Mouse (Mus musculus) intestine, postnatal 0 days (tissue): ENCODE data around the gene Cpn1. TPM values are rescaled to one million over a fixed set of nuclear protein-coding genes. Genes with fewer than 3 reads are reported as not detected.

Experiments used
- ATAC-seq: fragments of 200-750 bp; cut with Nextera tagmentation; 2 replicates; pipeline ENCODE4 v1.8.0; 2017; ENCODE audit warnings: mild to moderate bottlenecking, moderate TSS enrichment, moderate library complexity
- H3K27ac ChIP-seq: fragments of 300-500 bp; sonication (generic); 2 replicates; pipeline ENCODE4 v1.5.1; 2014; ENCODE audit warnings: mild to moderate bottlenecking, low read depth, low read length, moderate library complexity
- H3K27me3 ChIP-seq: fragments of 300-500 bp; sonication (generic); replicated peaks from 2 replicates; pipeline ENCODE4 v1.6.1; 2014; ENCODE audit warnings: low read length, mixed read lengths; ENCODE audit not compliant: control insufficient read depth, insufficient read depth
- H3K36me3 ChIP-seq: fragments of 300-500 bp; sonication (generic); 2 replicates; pipeline ENCODE4 v1.6.1; 2014; ENCODE audit warnings: mild to moderate bottlenecking, moderate library complexity; ENCODE audit not compliant: control insufficient read depth, insufficient read depth
- H3K4me1 ChIP-seq: fragments of 300-500 bp; sonication (generic); replicated peaks from 2 replicates; pipeline ENCODE4 v1.6.1; 2014; ENCODE audit warnings: antibody characterized with exemption, low read length, mixed read lengths; ENCODE audit not compliant: control insufficient read depth, insufficient read depth
- H3K4me2 ChIP-seq: fragments of 300-500 bp; sonication (generic); replicated peaks from 2 replicates; pipeline ENCODE4 v1.6.1; 2014; ENCODE audit warnings: low read depth, mild to moderate bottlenecking, moderate library complexity
- H3K4me3 ChIP-seq: fragments of 300-500 bp; sonication (generic); 2 replicates; pipeline ENCODE4 v1.5.1; 2014; ENCODE audit warnings: low read depth, low read length
- H3K9ac ChIP-seq: fragments of 300-500 bp; sonication (generic); 2 replicates; pipeline ENCODE4 v1.6.1; 2014; ENCODE audit warnings: mild to moderate bottlenecking, low read depth, low read length
- H3K9me3 ChIP-seq: fragments of 300-500 bp; sonication (generic); 2 replicates; pipeline ENCODE4 v1.6.1; 2016; ENCODE audit warnings: mixed run types; ENCODE audit not compliant: control insufficient read depth
- CTCF ChIP-seq: sonication (generic); IDR thresholded peaks from 2 replicates; pipeline ENCODE4 v1.5.1; 2016; ENCODE audit warnings: low read depth, mild to moderate bottlenecking, control low read depth, antibody characterized with exemption, moderate library complexity
- WGBS: fragments of 180-500 bp; shearing (Covaris S2); extraction: QIAGEN DNeasy Blood & Tissue Kit; methylation state at CpG from one replicate; pipeline ENCODE4 v1.1.7; 2014; 5-methylcytosine and 5-hydroxymethylcytosine counted together
- polyA plus RNA-seq: library from polyadenylated mRNA; unstranded; fragments of >200 nt; fragmentation: Nextera tagmentation; extraction: Ambion mirVana; gene quantifications from 2 replicates; pipeline ENCODE4 v1.2.1, GENCODE M21; 2015

Gene Cpn1
- polyA plus RNA-seq, 1 experiment from 2014 or later, result 14.3 TPM

DNA sequence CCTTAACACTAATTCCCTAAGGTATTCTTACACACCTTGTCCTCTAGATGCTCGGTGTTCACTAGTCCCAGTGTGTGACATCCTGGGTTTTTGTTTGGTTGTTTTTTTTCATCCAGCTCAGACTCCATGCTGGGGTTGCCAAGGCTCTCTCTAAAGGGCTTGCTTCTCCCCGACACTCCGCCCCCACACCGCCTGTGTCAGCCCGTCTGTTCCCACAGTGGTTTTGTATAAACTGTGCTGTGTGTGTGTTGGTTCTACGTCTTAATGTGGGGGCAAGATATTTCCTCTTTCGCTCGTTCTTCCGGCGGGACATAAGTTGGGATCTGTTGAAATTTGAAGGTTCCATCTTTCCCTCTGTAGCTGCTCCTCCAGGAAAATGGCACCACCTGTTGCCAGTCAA, 11.7 kb upstream of the Cpn1 start:
- 80% methylated on average over 10 of the region's 10 CpGs for WGBS
- no peak for ATAC-seq
- TF ChIP-seq CTCF, result no peak

DNA sequence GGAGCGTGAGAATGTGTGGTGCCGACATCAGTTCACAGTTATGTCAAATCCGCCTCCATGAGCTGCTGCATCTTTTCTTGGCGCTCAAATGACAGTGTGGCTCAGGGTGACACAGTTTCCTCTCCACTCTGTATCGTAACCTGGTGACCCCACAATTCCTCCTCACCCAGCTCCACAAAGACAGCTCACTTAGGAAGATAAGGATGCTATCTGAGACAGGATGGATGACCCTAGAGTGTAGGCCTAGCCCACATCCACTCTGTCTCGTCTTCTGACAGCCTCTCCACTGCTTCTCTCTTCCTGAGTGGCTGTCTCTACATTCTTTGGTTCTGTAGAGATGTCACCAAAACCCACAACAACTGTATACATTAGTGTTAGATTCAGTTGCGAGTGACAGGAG, 9.1 kb upstream of the Cpn1 start:
- no peak overlapping the region for H3K9ac ChIP-seq
- no peak for ATAC-seq
- H3K9me3 ChIP-seq, result no peaks in the 10 kb centered on the region
- no peak overlapping the region for H3K4me3 ChIP-seq
- H3K36me3 ChIP-seq, result no peaks in the 10 kb centered on the region
- 79% methylated on average over 7 of the region's 7 CpGs for WGBS
- no peak overlapping the region for H3K27ac ChIP-seq
- TF ChIP-seq CTCF, result no peak
- 0 out of 2 replicates have a peak, but pooled peaks cover 4% of the 10 kb centered on the region for H3K4me1 ChIP-seq
- H3K27me3 ChIP-seq, result no peaks in the 10 kb centered on the region
- H3K4me2 ChIP-seq, result no peak overlapping the region

More for the DNA sequence above, 11.7 kb upstream of the Cpn1 start:
- Histone ChIP-seq H3K4me1 (0 out of 2 replicates have a peak, but pooled peaks cover 4% of the 10 kb centered on the region), H3K4me3 (no peak overlapping the region), H3K9me3 (no peaks in the 10 kb centered on the region), H3K36me3 (no peaks in the 10 kb centered on the region), H3K4me2 (no peak overlapping the region), H3K9ac (no peak overlapping the region), H3K27me3 (no peaks in the 10 kb centered on the region), H3K27ac (no peak overlapping the region)

DNA sequence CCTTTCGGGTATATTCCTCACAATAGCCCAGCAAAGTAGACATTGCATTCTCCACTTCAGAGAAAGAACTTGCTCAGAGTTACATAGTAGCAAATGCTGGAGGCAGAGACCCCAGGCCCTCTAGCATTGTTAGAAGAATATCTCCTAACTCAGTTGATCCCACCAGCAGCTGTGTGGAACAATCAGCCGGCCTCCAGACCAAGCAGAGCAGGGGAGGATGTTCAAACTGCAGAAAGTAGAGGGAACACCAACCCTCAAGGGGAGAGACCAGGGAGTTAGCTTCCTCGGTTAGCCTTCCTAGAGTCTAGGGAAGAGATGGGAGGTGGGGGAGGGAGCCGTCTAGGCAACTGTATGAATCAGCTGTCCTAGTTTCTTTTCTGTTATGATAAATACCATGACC, 6.1 kb upstream of the Cpn1 start:
- H3K4me2 ChIP-seq, result no peak overlapping the region
- H3K36me3 ChIP-seq, result no peaks in the 10 kb centered on the region
- WGBS, result 62% methylated on average over 4 of the region's 4 CpGs
- no peak overlapping the region for H3K9ac ChIP-seq
- H3K27me3 ChIP-seq, result no peaks in the 10 kb centered on the region
- no peak for TF ChIP-seq CTCF
- H3K9me3 ChIP-seq, result no peaks in the 10 kb centered on the region
- H3K27ac ChIP-seq, result no peak overlapping the region
- no peak for ATAC-seq
- H3K4me3 ChIP-seq, result no peak overlapping the region
- H3K4me1 ChIP-seq, result no peaks in the 10 kb centered on the region

DNA sequence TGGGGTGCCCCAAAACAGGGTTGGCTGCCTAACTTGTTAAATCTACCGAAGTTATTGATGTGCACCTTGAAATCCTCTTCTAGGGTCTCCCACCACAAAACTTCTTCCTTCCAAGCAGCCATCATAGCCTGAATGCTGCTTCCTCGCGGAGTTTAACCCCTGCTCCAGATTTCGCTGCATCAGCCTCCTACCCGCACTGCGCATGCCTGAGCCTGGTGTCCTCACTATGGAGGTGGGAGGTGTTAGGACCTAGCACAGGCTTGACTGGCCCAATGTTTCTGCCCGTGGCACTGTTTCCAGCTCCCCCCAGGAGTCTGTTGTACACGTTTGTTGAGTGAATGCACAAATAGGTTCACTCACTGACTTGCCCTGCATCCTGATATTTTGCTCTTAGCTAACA, 4.0 kb upstream of the Cpn1 start:
- Histone ChIP-seq H3K27ac (no peak overlapping the region), H3K9ac (no peak overlapping the region), H3K36me3 (no peaks in the 10 kb centered on the region), H3K4me2 (no peak overlapping the region), H3K9me3 (no peaks in the 10 kb centered on the region), H3K27me3 (no peaks in the 10 kb centered on the region), H3K4me1 (no peaks in the 10 kb centered on the region), H3K4me3 (no peak overlapping the region)
- no peak for ATAC-seq
- no peak for TF ChIP-seq CTCF
- WGBS, result 78% methylated on average over 8 of the region's 8 CpGs

DNA sequence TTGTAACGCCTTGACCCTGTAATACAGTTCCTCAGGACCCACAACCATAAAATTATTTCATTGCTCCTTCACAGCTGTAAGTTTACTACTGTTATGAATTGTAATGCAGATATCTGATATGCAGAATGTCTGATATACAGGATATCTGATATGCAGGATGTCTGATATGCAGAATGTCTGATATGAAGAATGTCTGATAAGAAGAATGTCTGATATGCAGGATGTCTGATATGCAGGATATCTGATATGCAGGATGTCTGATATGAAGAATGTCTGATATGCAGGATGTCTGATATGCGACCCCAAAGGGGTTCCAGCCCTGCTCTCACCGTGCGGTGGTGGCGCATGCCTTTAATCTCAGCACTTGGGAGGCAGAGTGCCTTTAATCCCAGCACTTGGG, 4.4 kb downstream of the Cpn1 start:
- Histone ChIP-seq H3K36me3 (no peaks in the 10 kb centered on the region), H3K27me3 (no peaks in the 10 kb centered on the region), H3K27ac (no peak overlapping the region), H3K4me1 (no peaks in the 10 kb centered on the region), H3K4me2 (no peak overlapping the region), H3K9ac (no peak overlapping the region), H3K9me3 (no peaks in the 10 kb centered on the region), H3K4me3 (no peak overlapping the region)
- ATAC-seq, result no peak
- 71% methylated on average over 5 of the region's 5 CpGs for WGBS
- TF ChIP-seq CTCF, result no peak

DNA sequence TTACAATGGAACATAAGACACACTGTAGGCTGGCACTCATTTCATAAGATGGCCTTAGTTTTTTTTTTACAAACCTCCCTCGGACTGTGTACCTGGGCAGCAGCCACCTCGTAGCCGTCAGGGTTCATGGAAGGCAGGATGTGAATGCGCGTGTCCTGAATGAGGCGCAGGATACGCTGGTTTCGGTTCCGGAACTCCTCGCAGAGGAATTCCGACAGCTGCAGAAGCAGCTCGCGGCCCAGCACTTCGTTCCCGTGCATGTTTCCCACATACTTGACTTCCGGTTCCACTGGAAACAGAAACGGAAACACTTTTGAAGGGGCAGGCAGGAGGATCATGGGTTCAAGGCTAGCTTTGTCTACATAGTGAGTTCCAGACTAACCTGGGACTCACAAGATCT, 5.6 kb downstream of the Cpn1 start:
- no peak for ATAC-seq
- no peak overlapping the region for H3K4me3 ChIP-seq
- no peaks in the 10 kb centered on the region for H3K4me1 ChIP-seq
- H3K36me3 ChIP-seq, result no peaks in the 10 kb centered on the region
- no peak for TF ChIP-seq CTCF
- H3K9ac ChIP-seq, result no peak overlapping the region
- no peak overlapping the region for H3K27ac ChIP-seq
- WGBS, result 91% methylated on average over 17 of the region's 17 CpGs
- no peaks in the 10 kb centered on the region for H3K27me3 ChIP-seq
- no peaks in the 10 kb centered on the region for H3K9me3 ChIP-seq
- H3K4me2 ChIP-seq, result no peak overlapping the region

DNA sequence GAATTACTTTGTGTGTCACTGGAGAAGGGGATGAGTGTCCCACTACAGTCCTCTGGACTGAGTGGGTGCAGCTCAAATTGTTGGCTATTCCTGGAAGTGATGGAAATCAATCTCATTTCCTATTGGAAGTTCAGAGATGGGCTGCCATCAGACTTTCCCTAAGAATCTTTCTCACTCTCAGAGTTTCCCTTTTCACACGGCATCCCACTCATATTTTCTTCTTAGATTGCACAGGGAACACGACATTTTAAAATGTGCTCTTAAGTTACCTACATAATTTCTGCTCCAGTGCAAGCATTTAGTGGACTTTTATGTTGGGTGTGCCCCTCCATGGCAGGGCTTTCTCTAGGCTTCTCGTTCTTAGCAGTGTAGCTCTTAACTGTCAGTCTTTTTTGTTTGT, 8.6 kb downstream of the Cpn1 start:
- WGBS, result 86% methylated on average over 3 of the region's 3 CpGs
- H3K4me2 ChIP-seq, result no peak overlapping the region
- H3K4me1 ChIP-seq, result no peaks in the 10 kb centered on the region
- no peak for ATAC-seq
- no peak for TF ChIP-seq CTCF
- H3K4me3 ChIP-seq, result no peak overlapping the region
- H3K9me3 ChIP-seq, result no peaks in the 10 kb centered on the region
- no peak overlapping the region for H3K27ac ChIP-seq
- no peaks in the 10 kb centered on the region for H3K36me3 ChIP-seq
- no peak overlapping the region for H3K9ac ChIP-seq
- H3K27me3 ChIP-seq, result no peaks in the 10 kb centered on the region
